In the genomic region with DNA sequence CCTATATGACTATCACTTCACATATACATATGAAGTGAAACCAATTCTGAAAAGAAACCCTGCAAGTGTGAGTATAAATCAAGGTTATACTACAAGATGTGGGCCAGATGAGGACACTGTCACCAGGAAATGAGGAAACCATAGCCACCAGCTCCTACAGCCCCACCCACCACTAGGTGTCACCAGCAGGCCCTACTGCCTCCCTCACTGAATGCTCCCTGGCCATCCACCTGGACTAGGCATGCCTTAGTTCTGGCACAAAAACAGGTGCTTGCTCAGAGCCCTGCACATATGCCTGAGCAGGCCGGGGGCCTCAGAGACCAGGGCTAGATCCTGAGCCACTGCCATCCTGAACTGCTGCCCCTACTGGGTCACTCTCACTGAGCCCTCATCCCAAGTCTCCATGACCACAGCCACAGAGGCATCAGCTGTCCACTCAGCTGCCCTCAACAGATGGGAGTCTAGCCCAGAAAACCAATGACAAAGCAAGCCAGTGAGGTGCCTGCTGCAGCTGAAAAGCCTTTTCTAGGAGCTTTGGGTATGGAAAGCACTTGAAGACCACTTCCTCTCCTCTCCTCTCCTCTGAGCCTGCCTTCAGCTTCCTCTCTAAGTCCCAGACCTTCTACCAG, we compare ENCODE assay signal across 9 mouse cellular contexts. TPM values are rescaled to one million over a fixed set of nuclear protein-coding genes. Genes with fewer than 3 reads are reported as not detected.
DNase-seq lines count a peak whose midpoint lies in the region; ATAC-seq and TF ChIP-seq lines count a peak whose summit lies in the region.
"Had no signal": no experiment of that assay in that cellular context is flagged by ENCODE, and none has a peak within 500 bp of the region (broad histone marks: within the 10 kb centered on the region; RNA-seq: fewer than 3 reads in every experiment).

No protein-coding gene starts in this region.

- TF ChIP-seq CTCF in midbrain, postnatal 0 days (IDR thresholded peaks at IDR 0.05), result peak; percentile 66

- H3K4me1 ChIP-seq in midbrain, postnatal 0 days (ENCODE audit: insufficient read depth, low read length), result no peaks in the 10 kb centered on the region
- H3K4me1 ChIP-seq in midbrain, embryonic 16.5 days (ENCODE audit: control insufficient read depth, insufficient read depth, low read length), result no peaks in the 10 kb centered on the region
- no peaks in the 10 kb centered on the region for H3K4me1 ChIP-seq in limb, embryonic 13.5 days

- no peak overlapping the region for H3K27ac ChIP-seq in midbrain, postnatal 0 days (ENCODE audit: low read depth, low read length)
- H3K27ac ChIP-seq in midbrain, embryonic 16.5 days (ENCODE audit: low read length), result no peak overlapping the region
- no peak overlapping the region for H3K27ac ChIP-seq in limb, embryonic 13.5 days
- H3K27ac ChIP-seq: heart, embryonic 13.5 days had no signal

- peaks cover 36% of the 10 kb centered on the region for H3K36me3 ChIP-seq in midbrain, postnatal 0 days (ENCODE audit: insufficient read depth, low read length)
- peaks cover 15% of the 10 kb centered on the region for H3K36me3 ChIP-seq in midbrain, embryonic 16.5 days (ENCODE audit: control insufficient read depth, insufficient read depth, low read length)
- H3K36me3 ChIP-seq in limb, embryonic 13.5 days, result peaks cover 31% of the 10 kb centered on the region

- no peaks in the 10 kb centered on the region for H3K27me3 ChIP-seq in midbrain, postnatal 0 days (ENCODE audit: insufficient read depth, low read length)
- no peaks in the 10 kb centered on the region for H3K27me3 ChIP-seq in midbrain, embryonic 16.5 days (ENCODE audit: control insufficient read depth, insufficient read depth, low read depth, low read length)
- peaks cover 23% of the 10 kb centered on the region; the same call in 1 of the 2 replicates for H3K27me3 ChIP-seq in limb, embryonic 13.5 days
- H3K27me3 ChIP-seq: heart, embryonic 13.5 days had no signal

- H3K9ac ChIP-seq in midbrain, postnatal 0 days (replicated peaks; ENCODE audit: low read length, poor library complexity, severe bottlenecking), result no peak overlapping the region
- no peak overlapping the region for H3K9ac ChIP-seq in midbrain, embryonic 16.5 days (ENCODE audit: low read depth, low read length)
- H3K9ac ChIP-seq in limb, embryonic 13.5 days, result no peak overlapping the region
- H3K9ac ChIP-seq: heart, embryonic 13.5 days had no signal

- DNase-seq in adrenal gland, postnatal 10 days, result peak; percentile 65
- DNase-seq in adrenal gland, adult 8-10 months, result no peak
- DNase-seq in midbrain, postnatal 0 days (ENCODE audit: low spot score), result no peak
- peak; percentile 24 for DNase-seq in embryo, embryonic 10.5 days (ENCODE audit: low spot score)
- peak; percentile 43 for DNase-seq in retina, embryonic 14.5 days (ENCODE audit: low spot score)
- no peak for DNase-seq in ovary, postnatal 36 days (ENCODE audit: low spot score)

- no peak for ATAC-seq in midbrain, postnatal 0 days (ENCODE audit: low FRiP score)
- no peak for ATAC-seq in midbrain, embryonic 16.5 days
- 0 out of 2 replicates have a peak, but pooled peaks have one; percentile 26 for ATAC-seq in limb, embryonic 13.5 days (ENCODE audit: low FRiP score, low read depth)

- WGBS in midbrain, postnatal 0 days, result 89% methylated on average over 1 of the region's 1 CpGs
- 83% methylated on average over 1 of the region's 1 CpGs for WGBS in midbrain, embryonic 16.5 days
- WGBS in limb, embryonic 13.5 days, result 71% methylated on average over 1 of the region's 1 CpGs

- no peak overlapping the region for H3K4me3 ChIP-seq in midbrain, postnatal 0 days (ENCODE audit: low read depth, low read length)
- no peak overlapping the region for H3K4me3 ChIP-seq in midbrain, embryonic 16.5 days (ENCODE audit: low read depth, low read length)
- no peak overlapping the region for H3K4me3 ChIP-seq in limb, embryonic 13.5 days
- H3K4me3 ChIP-seq: heart, embryonic 13.5 days had no signal

- no peaks in the 10 kb centered on the region for H3K9me3 ChIP-seq in midbrain, postnatal 0 days (ENCODE audit: low read length)
- H3K9me3 ChIP-seq in midbrain, embryonic 16.5 days (replicated peaks; ENCODE audit: control insufficient read depth, low read length, poor library complexity, severe bottlenecking), result no peaks in the 10 kb centered on the region
- no peaks in the 10 kb centered on the region for H3K9me3 ChIP-seq in limb, embryonic 13.5 days
- H3K9me3 ChIP-seq: heart, embryonic 13.5 days had no signal

- H3K4me2 ChIP-seq in midbrain, postnatal 0 days (ENCODE audit: low read depth, low read length, poor library complexity, severe bottlenecking), result no peak overlapping the region
- no peak overlapping the region for H3K4me2 ChIP-seq in midbrain, embryonic 16.5 days (ENCODE audit: low read length)
- no peak overlapping the region for H3K4me2 ChIP-seq in limb, embryonic 13.5 days (replicated peaks)
- H3K4me2 ChIP-seq: heart, embryonic 13.5 days had no signal

RNA-seq across cellular contexts. Expression of a gene that starts 6.2 kb away (rescaled TPM):
- 10 to 100 TPM; 21.5 to 23.1 TPM for total RNA-seq in adrenal gland, postnatal 10 days (2021)
- 10 to 100 TPM; 16.2 to 27.2 (median 21.0) TPM for total RNA-seq in adrenal gland, adult 8-10 months (2022)
- 98.6 and 135 TPM in 2 replicates for total RNA-seq in midbrain, postnatal 0 days (2014; rRNA removed)
- 76.1 and 76.3 TPM in 2 replicates for polyA plus RNA-seq in midbrain, postnatal 0 days (2015; fragmentation: Nextera tagmentation; extraction: Ambion mirVana)
- polyA plus RNA-seq in midbrain, embryonic 16.5 days (2015; fragmentation: Nextera tagmentation; extraction: Ambion mirVana), result 27.6 and 41.3 TPM in 2 replicates
- polyA plus RNA-seq in limb, embryonic 13.5 days (2015; fragmentation: Nextera tagmentation; extraction: Ambion mirVana), result 8.9 and 10.1 TPM in 2 replicates

RNA-seq across cellular contexts. Expression of a gene that starts 35.0 kb away (rescaled TPM):
- 10 to 100 TPM; 24.5 to 32.4 TPM for total RNA-seq in adrenal gland, postnatal 10 days (2021)
- total RNA-seq in adrenal gland, adult 8-10 months (2022), result 10 to 100 TPM; 41.7 to 59.0 (median 53.0) TPM
- total RNA-seq in midbrain, postnatal 0 days (2014; rRNA removed), result 52.9 and 65.5 TPM in 2 replicates
- 24.3 and 27.2 TPM in 2 replicates for polyA plus RNA-seq in midbrain, postnatal 0 days (2015; fragmentation: Nextera tagmentation; extraction: Ambion mirVana)
- 20.2 and 21.1 TPM in 2 replicates for polyA plus RNA-seq in midbrain, embryonic 16.5 days (2015; fragmentation: Nextera tagmentation; extraction: Ambion mirVana)
- polyA plus RNA-seq in limb, embryonic 13.5 days (2015; fragmentation: Nextera tagmentation; extraction: Ambion mirVana), result 16.7 and 17.2 TPM in 2 replicates

Comparison
In these comparisons a context has a peak if more than half of its experiments do, and no peak if none do; other contexts are left out.
1. DNase-seq: peak in adrenal gland, postnatal 10 days (single experiment), embryo, embryonic 10.5 days (single experiment) and retina, embryonic 14.5 days (single experiment); none in adrenal gland, adult 8-10 months (single experiment), midbrain, postnatal 0 days (single experiment) and ovary, postnatal 36 days (single experiment).